In genomic region chr8:17767441-17768007, GRCm38 (mm10) we compare ENCODE assay signal across 27 mouse cellular contexts.
DNase-seq lines count a peak whose midpoint lies in the region; ATAC-seq lines count a peak whose summit lies in the region.
"Had no signal": no experiment of that assay in that cellular context is flagged by ENCODE, and none has a peak within 500 bp of the region (broad histone marks: within the 10 kb centered on the region; RNA-seq: fewer than 3 reads in every experiment).

No protein-coding gene starts in this region.

- peak; percentile 82 for ATAC-seq in liver, embryonic 12.5 days
- peak; percentile 89 for ATAC-seq in liver, embryonic 15.5 days (ENCODE audit: insufficient read depth)
- no peak for ATAC-seq in hindbrain, embryonic 12.5 days (ENCODE audit: low FRiP score)
- no peak for ATAC-seq in midbrain, embryonic 16.5 days
- ATAC-seq: forebrain, embryonic 13.5 days; forebrain, embryonic 16.5 days; Patski had no signal

- H3K4me2 ChIP-seq in liver, embryonic 12.5 days, result no peak overlapping the region
- H3K4me2 ChIP-seq in liver, embryonic 15.5 days, result no peak overlapping the region
- H3K4me2 ChIP-seq in hindbrain, embryonic 12.5 days (replicated peaks), result no peak overlapping the region
- no peak overlapping the region for H3K4me2 ChIP-seq in midbrain, embryonic 16.5 days (ENCODE audit: low read length)
- H3K4me2 ChIP-seq: forebrain, embryonic 13.5 days; heart, embryonic 13.5 days; hindbrain, embryonic 15.5 days had no signal

- 59% methylated on average over 5 of the region's 5 CpGs for WGBS in liver, embryonic 12.5 days (ENCODE audit: insufficient replicate concordance)
- 62% methylated on average over 5 of the region's 5 CpGs for WGBS in liver, embryonic 15.5 days (ENCODE audit: insufficient replicate concordance)
- 92% methylated on average over 5 of the region's 5 CpGs for WGBS in hindbrain, embryonic 12.5 days
- WGBS in midbrain, embryonic 16.5 days, result 94% methylated on average over 5 of the region's 5 CpGs

- no peaks in the 10 kb centered on the region for H3K9me3 ChIP-seq in liver, embryonic 12.5 days (replicated peaks)
- H3K9me3 ChIP-seq in liver, embryonic 15.5 days (replicated peaks), result no peaks in the 10 kb centered on the region
- no peaks in the 10 kb centered on the region for H3K9me3 ChIP-seq in hindbrain, embryonic 12.5 days (replicated peaks)
- no peaks in the 10 kb centered on the region for H3K9me3 ChIP-seq in midbrain, embryonic 16.5 days (replicated peaks; ENCODE audit: control insufficient read depth, low read length, poor library complexity, severe bottlenecking)
- H3K9me3 ChIP-seq: forebrain, embryonic 10.5 days; forebrain, embryonic 13.5 days; G1E; heart, embryonic 10.5 days; heart, embryonic 13.5 days; hindbrain, embryonic 15.5 days had no signal

- no peaks in the 10 kb centered on the region for H3K27me3 ChIP-seq in liver, embryonic 12.5 days (replicated peaks)
- no peaks in the 10 kb centered on the region for H3K27me3 ChIP-seq in liver, embryonic 15.5 days
- H3K27me3 ChIP-seq in hindbrain, embryonic 12.5 days, result no peaks in the 10 kb centered on the region
- no peaks in the 10 kb centered on the region for H3K27me3 ChIP-seq in midbrain, embryonic 16.5 days (ENCODE audit: control insufficient read depth, insufficient read depth, low read depth, low read length)
- H3K27me3 ChIP-seq: CH12.LX; forebrain, embryonic 13.5 days; heart, embryonic 13.5 days; hindbrain, embryonic 15.5 days; Patski had no signal

- peak; percentile 64 for DNase-seq in heart, adult 11 months
- DNase-seq in heart, adult 18-20 months, result no peak
- DNase-seq in cerebellum, postnatal 4 days (ENCODE audit: low spot score in 2 of 2), result no peak
- DNase-seq: adrenal gland, adult 8-10 months; adrenal gland, postnatal 25 days; B cell, adult 2 months; cerebellum, adult 11-12 months; cerebellum, adult 8-10 months; cerebellum, postnatal 10 days; cerebellum, postnatal 36 days; gastrocnemius, postnatal 10 days; heart, adult 2 months; heart, postnatal 14 days; heart, postnatal 4 days had no signal

- H3K36me3 ChIP-seq in liver, embryonic 12.5 days, result no peaks in the 10 kb centered on the region
- no peaks in the 10 kb centered on the region for H3K36me3 ChIP-seq in liver, embryonic 15.5 days (replicated peaks)
- H3K36me3 ChIP-seq in hindbrain, embryonic 12.5 days, result no peaks in the 10 kb centered on the region
- no peaks in the 10 kb centered on the region for H3K36me3 ChIP-seq in midbrain, embryonic 16.5 days (ENCODE audit: control insufficient read depth, insufficient read depth, low read length)
- H3K36me3 ChIP-seq: forebrain, embryonic 10.5 days; G1E; heart, embryonic 10.5 days; heart, embryonic 13.5 days; hindbrain, embryonic 15.5 days had no signal

- no peak overlapping the region for H3K9ac ChIP-seq in liver, embryonic 12.5 days
- H3K9ac ChIP-seq in liver, embryonic 15.5 days, result no peak overlapping the region
- H3K9ac ChIP-seq in hindbrain, embryonic 12.5 days, result no peak overlapping the region
- H3K9ac ChIP-seq in midbrain, embryonic 16.5 days (ENCODE audit: low read depth, low read length), result no peak overlapping the region
- H3K9ac ChIP-seq: forebrain, embryonic 13.5 days; heart, embryonic 13.5 days; hindbrain, embryonic 15.5 days had no signal

- H3K4me3 ChIP-seq in liver, embryonic 12.5 days, result no peak overlapping the region
- H3K4me3 ChIP-seq in liver, embryonic 15.5 days (replicated peaks), result no peak overlapping the region
- no peak overlapping the region for H3K4me3 ChIP-seq in hindbrain, embryonic 12.5 days
- H3K4me3 ChIP-seq in midbrain, embryonic 16.5 days (ENCODE audit: low read depth, low read length), result no peak overlapping the region
- H3K4me3 ChIP-seq: forebrain, embryonic 10.5 days; forebrain, embryonic 13.5 days; heart, adult 2 months; heart, embryonic 10.5 days; heart, embryonic 13.5 days; hindbrain, embryonic 15.5 days had no signal

- H3K4me1 ChIP-seq in liver, embryonic 12.5 days, result no peaks in the 10 kb centered on the region
- no peaks in the 10 kb centered on the region for H3K4me1 ChIP-seq in liver, embryonic 15.5 days (replicated peaks)
- H3K4me1 ChIP-seq in hindbrain, embryonic 12.5 days, result no peaks in the 10 kb centered on the region
- no peaks in the 10 kb centered on the region for H3K4me1 ChIP-seq in midbrain, embryonic 16.5 days (ENCODE audit: control insufficient read depth, insufficient read depth, low read length)
- H3K4me1 ChIP-seq: forebrain, embryonic 10.5 days; forebrain, embryonic 13.5 days; heart, embryonic 10.5 days; heart, embryonic 13.5 days; hindbrain, embryonic 15.5 days had no signal

- peak overlapping the region; percentile 32 for H3K27ac ChIP-seq in liver, embryonic 12.5 days
- H3K27ac ChIP-seq in liver, embryonic 15.5 days (replicated peaks), result peak overlapping the region; percentile 43; the same call in 1 of the 2 replicates
- H3K27ac ChIP-seq in hindbrain, embryonic 12.5 days, result no peak overlapping the region
- H3K27ac ChIP-seq in midbrain, embryonic 16.5 days (ENCODE audit: low read length), result no peak overlapping the region
- H3K27ac ChIP-seq: forebrain, embryonic 10.5 days; forebrain, embryonic 13.5 days; heart, adult 2 months; heart, embryonic 10.5 days; heart, embryonic 13.5 days; hindbrain, embryonic 15.5 days had no signal

Comparison
In these comparisons a context has a peak if more than half of its experiments do, and no peak if none do; other contexts are left out.
1. ATAC-seq: peak in liver, embryonic 12.5 days (single experiment) and liver, embryonic 15.5 days (single experiment); none in hindbrain, embryonic 12.5 days (single experiment) and midbrain, embryonic 16.5 days (single experiment).
2. H3K27ac ChIP-seq: peak in liver, embryonic 12.5 days (single experiment) and liver, embryonic 15.5 days (single experiment); none in hindbrain, embryonic 12.5 days (single experiment) and midbrain, embryonic 16.5 days (single experiment).